Mouse (Mus musculus) left cerebral cortex, adult 2 months (tissue): ENCODE measurements around the gene Mei1. TPM values are rescaled to one million over a fixed set of nuclear protein-coding genes. Genes with fewer than 3 reads are reported as not detected.

ENCODE experiments used
- DNase-seq, 2 experiments: peaks; one replicate each; pipeline ENCODE4 v3.0.0; 2021 to 2022; ENCODE audit warnings: low spot score in 2 of 2, mixed read lengths in 1 of 2; ENCODE audit errors: extremely low spot score in 1 of 2
- H3K27ac ChIP-seq: fragments of 200-600 bp; 2 replicates; pipeline ENCODE4 v1.8.1; 2022
- H3K4me3 ChIP-seq: fragments of 200-600 bp; 2 replicates; pipeline ENCODE4 v1.8.1; 2022
- CTCF ChIP-seq: fragments of 200-600 bp; IDR thresholded peaks from 2 replicates; pipeline ENCODE4 v1.8.1; 2022; ENCODE audit warnings: antibody characterized with exemption, mild to moderate bottlenecking, moderate library complexity
- intact Hi-C: fragments of 180-260 bp; cut with DNase I; formaldehyde crosslinking; loops from one replicate; pipeline ENCODE4 v1.15.1; 2025
- total RNA-seq, 2 experiments: library from RNA; stranded (reverse); gene quantifications; 2 replicates each; pipeline ENCODE4 v1.2.3; 2021

The Mei1 gene
- total RNA-seq, 2 experiments from 2014 or later, result 4.0 to 4.5 TPM

GRCm38 (mm10) chr15:82167201-82168168 lies 97.7 kb downstream of the Mei1 start:
- DNase-seq, result no peak
- H3K4me3 ChIP-seq, result no peak overlapping the region
- intact Hi-C loops, result no loop called here
- H3K27ac ChIP-seq, result no peak overlapping the region
- no peak for TF ChIP-seq CTCF

DNA sequence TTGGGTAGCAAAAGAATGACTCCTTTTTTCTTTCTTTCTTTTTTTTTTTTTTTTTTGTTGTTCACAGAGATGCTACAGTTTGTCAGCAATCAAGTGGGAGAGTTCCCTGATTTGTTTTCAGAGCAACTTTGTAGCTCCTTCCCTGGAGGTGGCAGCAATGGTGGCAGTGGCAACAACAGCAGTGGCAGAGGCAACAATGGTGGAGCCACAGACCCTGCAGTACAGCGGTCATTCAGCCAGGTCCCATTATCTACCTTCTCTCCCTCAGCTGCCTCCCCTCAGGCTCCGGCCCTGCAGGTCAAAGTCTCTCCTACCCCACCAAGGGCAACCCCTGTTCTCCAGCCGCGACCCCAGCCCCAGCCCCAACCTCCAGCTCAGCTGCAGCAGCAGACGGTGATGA lies 99.9 kb downstream of the Mei1 start:
- Histone ChIP-seq H3K27ac (no peak overlapping the region), H3K4me3 (no peak overlapping the region)
- DNase-seq, result no peak
- TF ChIP-seq CTCF, result no peak
- intact Hi-C loops, result no loop called here

DNA sequence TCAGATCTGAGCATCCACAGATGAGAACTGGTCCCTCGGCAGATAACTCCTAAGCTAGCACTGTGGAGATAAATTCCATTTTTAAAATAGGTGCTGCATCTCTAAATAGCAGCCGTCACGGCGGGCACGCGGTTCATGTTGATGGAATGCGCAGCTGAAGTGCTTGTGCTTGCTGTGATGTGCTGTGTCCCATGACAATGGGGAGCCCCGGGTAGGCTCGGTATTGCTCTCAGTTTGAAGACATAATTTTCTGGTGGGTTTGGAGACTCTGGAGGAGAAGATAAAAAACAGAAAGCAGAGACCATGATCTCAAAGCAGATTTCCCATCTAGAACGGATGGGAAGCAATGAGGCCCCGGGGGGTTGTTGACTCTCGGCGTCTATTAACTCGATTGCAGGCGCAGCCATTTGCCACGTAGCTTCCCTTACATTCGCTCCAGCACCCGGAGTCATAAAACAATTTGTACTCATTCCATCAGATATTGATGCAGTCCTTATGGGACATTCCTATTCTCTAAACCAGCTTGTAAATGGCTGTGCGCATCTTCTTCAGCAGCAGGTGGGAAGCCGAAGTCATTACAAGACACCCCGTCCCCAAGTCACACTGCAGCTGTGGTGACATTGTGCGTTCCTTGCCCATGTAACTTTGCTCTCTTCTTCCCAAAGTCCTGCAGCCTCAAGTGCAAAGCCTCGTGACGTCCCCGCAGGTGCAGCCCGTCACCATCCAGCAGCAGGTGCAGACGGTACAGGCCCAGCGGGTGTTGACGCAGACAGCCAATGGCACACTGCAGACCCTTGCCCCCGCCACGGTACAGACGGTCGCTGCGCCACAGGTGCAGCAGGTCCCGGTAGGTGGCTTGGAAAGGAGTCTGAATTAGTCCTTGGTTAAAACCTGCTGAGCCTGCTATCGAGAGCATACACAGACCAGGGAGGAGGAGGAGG lies 100.9 kb downstream of the Mei1 start:
- intact Hi-C loops, result no loop called here
- DNase-seq, result no peak
- TF ChIP-seq CTCF, result no peak
- no peak overlapping the region for H3K27ac ChIP-seq
- no peak overlapping the region for H3K4me3 ChIP-seq

- Histone ChIP-seq H3K27ac (no peak overlapping the region), H3K4me3 (no peak overlapping the region)
- TF ChIP-seq CTCF, result no peak
- DNase-seq, result no peak
- intact Hi-C loops, result no loop called here
Observed at GRCm38 (mm10) chr15:82172648-82173047, 102.9 kb downstream of the Mei1 start.

GRCm38 (mm10) chr15:82175091-82175490 lies 105.3 kb downstream of the Mei1 start:
- intact Hi-C loops, result no loop called here
- no peak for TF ChIP-seq CTCF
- Histone ChIP-seq H3K27ac (no peak overlapping the region), H3K4me3 (no peak overlapping the region)
- DNase-seq, result no peak

Other genes with a start within 250 kb of the Mei1 start
- gene Tob2, start 211.2 kb upstream of the Mei1 start, total RNA-seq, result 10 to 100 TPM; 34.8 to 41.4 TPM
- 10 to 100 TPM; 31.1 to 32.8 TPM for gene Phf5a, start 198.1 kb upstream of the Mei1 start, total RNA-seq
- gene Aco2, start 197.7 kb upstream of the Mei1 start, total RNA-seq, result 100 to 1,000 TPM; 420 to 427 TPM
- gene Polr3h, start 143.8 kb upstream of the Mei1 start, total RNA-seq, result 10 to 100 TPM; 50.1 to 56.8 TPM
- gene Csdc2, start 133.2 kb upstream of the Mei1 start, total RNA-seq, result 10 to 100 TPM; 91.2 to 97.6 TPM
- gene Pmm1, start 109.1 kb upstream of the Mei1 start, total RNA-seq, result 100 to 1,000 TPM; 199 to 206 TPM
- gene 1700029P11Rik, start 89.5 kb upstream of the Mei1 start, total RNA-seq, result not detected
- 10 to 100 TPM; 22.5 to 29.7 TPM for gene Xrcc6, start 82.2 kb upstream of the Mei1 start, total RNA-seq
- 10 to 100 TPM; 88.0 to 95.6 TPM for gene Desi1, start 36.1 kb upstream of the Mei1 start, total RNA-seq
- gene Snu13, start 22.4 kb upstream of the Mei1 start, total RNA-seq, result 100 to 1,000 TPM; 110 to 113 TPM
- not detected for gene 4930407I10Rik, start 10.8 kb upstream of the Mei1 start, total RNA-seq
- gene Ccdc134, start 57.9 kb downstream of the Mei1 start, total RNA-seq, result 10 to 100 TPM; 11.2 to 18.3 TPM
- 100 to 1,000 TPM; 187 to 202 TPM for gene Srebf2, start 77.2 kb downstream of the Mei1 start, total RNA-seq
- gene Shisa8, start 142.8 kb downstream of the Mei1 start, total RNA-seq, result 1 to 10 TPM; 2.1 to 2.7 TPM
- under 1 TPM; 0.29 to 0.47 TPM for gene Tnfrsf13c, start 154.4 kb downstream of the Mei1 start, total RNA-seq
- 1 to 10 TPM; 3.1 to 4.8 TPM for gene Cenpm, start 174.8 kb downstream of the Mei1 start, total RNA-seq
- 100 to 1,000 TPM in 1 of 2 experiments, 10 to 100 TPM in 1; 96.5 to 102 TPM for gene 1500009C09Rik, start 182.4 kb downstream of the Mei1 start, total RNA-seq
- 100 to 1,000 TPM; 489 to 520 TPM for gene Sept3, start 204.9 kb downstream of the Mei1 start, total RNA-seq
- not detected for gene Wbp2nl, start 229.0 kb downstream of the Mei1 start, total RNA-seq